Mouse (Mus musculus): ENCODE data around the gene Smim12.

DNA sequence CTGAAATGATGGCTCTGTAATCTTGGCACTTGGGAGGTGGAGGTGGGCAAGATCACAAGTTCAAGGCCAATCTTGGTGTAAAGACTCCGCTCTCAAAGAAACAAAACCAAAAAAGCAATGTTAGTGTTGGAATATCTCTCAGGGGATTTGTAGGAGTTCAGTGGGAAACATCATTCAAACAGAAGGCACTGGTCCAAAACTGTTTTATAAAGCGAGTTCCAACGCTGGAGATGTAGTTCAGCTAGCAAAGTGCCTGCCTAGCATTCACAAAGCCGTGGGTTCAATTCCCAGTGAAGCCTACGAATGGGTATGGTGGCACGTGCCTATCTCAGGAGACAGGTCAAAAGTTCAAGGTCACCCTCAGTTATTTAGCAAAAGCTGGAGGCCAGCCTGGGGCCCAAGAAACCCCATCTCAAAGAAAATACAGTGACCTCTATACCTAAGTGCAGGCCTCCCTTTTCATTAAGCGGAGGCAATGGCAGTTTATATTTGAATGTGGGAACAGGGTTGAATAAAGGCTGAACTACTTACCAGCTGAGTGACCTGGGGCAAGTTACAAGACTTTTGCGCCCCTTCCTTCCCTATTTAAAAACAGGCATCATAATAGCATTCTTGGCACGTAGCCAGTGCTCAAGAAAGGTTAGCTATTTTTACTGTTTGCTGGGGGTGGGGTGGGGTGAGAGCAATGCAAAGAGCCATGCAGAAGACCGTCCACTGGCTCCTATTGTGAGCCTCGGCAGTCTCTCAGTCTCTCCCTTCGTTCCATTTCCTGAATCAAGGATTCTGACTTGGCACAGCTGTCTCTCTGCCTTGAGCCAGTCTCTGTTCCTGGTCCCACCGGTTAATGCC is 42.6 kb upstream of the Smim12 start:
- no peak for TF ChIP-seq CTCF (IDR thresholded peaks at IDR 0.05; ENCODE audit: control insufficient read depth, insufficient read depth, insufficient replicate concordance, low read depth, low read length)
- TF ChIP-seq POLR2A (IDR thresholded peaks at IDR 0.05; ENCODE audit: control insufficient read depth, low read depth, low read length) = no peak
